Mouse (Mus musculus): ENCODE measurements around the gene Eddm3b. TPM values are rescaled to one million over a fixed set of nuclear protein-coding genes. Genes with fewer than 3 reads are reported as not detected.

Gene Eddm3b
- total and polyA plus RNA-seq, 3 experiments, result not detected

DNA sequence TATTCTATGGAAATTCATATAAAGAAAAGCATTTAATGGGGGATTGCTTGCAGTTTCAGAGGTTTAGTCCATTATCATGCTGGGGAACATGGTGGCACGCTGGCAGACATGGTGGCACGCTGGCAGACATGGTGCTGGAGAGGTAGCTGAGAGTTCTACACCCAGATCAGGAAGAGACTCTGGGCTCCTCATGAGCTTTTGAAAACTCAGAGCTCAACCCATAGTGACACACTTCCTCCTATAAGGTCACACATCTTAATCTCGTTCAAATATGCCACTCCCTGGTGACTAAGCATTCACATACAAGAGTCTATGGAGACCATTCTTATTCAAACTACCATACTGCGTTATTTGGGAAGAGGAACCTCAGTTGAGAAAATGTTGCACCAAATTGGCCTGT, 18.1 kb downstream of the Eddm3b start (continued):
- no peak for TF ChIP-seq RCOR1 (IDR thresholded peaks at IDR 0.05; ENCODE audit: low read depth, low read length)

DNA sequence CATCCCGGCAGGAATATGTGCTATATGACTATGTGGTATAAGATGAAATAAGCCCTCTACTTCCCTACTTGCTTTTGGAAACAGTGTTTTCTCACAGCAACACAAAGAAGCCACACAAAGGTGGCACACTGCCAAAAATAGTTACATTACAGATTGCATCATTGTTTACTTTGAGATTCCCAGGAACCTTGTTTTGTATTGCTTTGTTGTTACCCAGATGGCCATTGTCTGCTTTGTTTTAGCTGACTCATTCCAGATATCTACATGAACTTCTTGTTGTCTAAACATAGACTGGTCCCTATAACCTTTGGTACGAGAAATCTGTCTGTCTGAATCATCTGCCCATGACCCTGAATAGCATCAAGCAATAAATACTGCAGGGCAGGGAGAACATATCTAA, 26.1 kb downstream of the Eddm3b start:
- DNase-seq (ENCODE audit: low read depth, low spot score), result peak; percentile 37
- no peak for TF ChIP-seq GABPA (IDR thresholded peaks at IDR 0.05; ENCODE audit: low read depth, low read length)
- no peak for TF ChIP-seq MAX (IDR thresholded peaks at IDR 0.05; ENCODE audit: low read length)
- TF ChIP-seq NRF1 (IDR thresholded peaks at IDR 0.05; ENCODE audit: insufficient read depth, low read depth, low read length, poor library complexity, severe bottlenecking), result no peak
- TF ChIP-seq SMC3 (IDR thresholded peaks at IDR 0.05; ENCODE audit: low read depth, low read length), result no peak
- no peak for TF ChIP-seq CTCF (IDR thresholded peaks at IDR 0.05 in 2 of 3, conservative IDR thresholded peaks at IDR 0.05 in 1 of 3; ENCODE audit: control insufficient read depth in 1 of 3, insufficient read depth in 1 of 3, low read depth in 2 of 3, low read length in 3 of 3, poor library complexity in 1 of 3, severe bottlenecking in 1 of 3)
- no peak for TF ChIP-seq MAFK (IDR thresholded peaks at IDR 0.05; ENCODE audit: borderline replicate concordance, low read depth, low read length)
- no peak for TF ChIP-seq POLR2A (IDR thresholded peaks at IDR 0.05; ENCODE audit: control insufficient read depth in 1 of 2, insufficient read depth in 1 of 2, low read depth in 1 of 2, low read length in 2 of 2, poor library complexity in 1 of 2)
- no peak for TF ChIP-seq JUND (IDR thresholded peaks at IDR 0.05; ENCODE audit: low read depth, low read length)
- TF ChIP-seq MAZ (IDR thresholded peaks at IDR 0.05; ENCODE audit: low read depth, low read length), result no peak
- no peak for TF ChIP-seq ZC3H11A (IDR thresholded peaks at IDR 0.05; ENCODE audit: low read depth, low read length)
- TF ChIP-seq TAL1 (IDR thresholded peaks at IDR 0.05; ENCODE audit: low read length), result no peak
- no peak for TF ChIP-seq HCFC1 (IDR thresholded peaks at IDR 0.05; ENCODE audit: low read depth, low read length)
- no peak for TF ChIP-seq POLR2AphosphoS2 (IDR thresholded peaks at IDR 0.05; ENCODE audit: low read length)
- H3K9me3 ChIP-seq (replicated peaks; ENCODE audit: insufficient read depth, low read length), result no peaks in the 10 kb centered on the region
- H3K27me3 ChIP-seq (ENCODE audit: control insufficient read depth in 1 of 2, insufficient read depth in 2 of 2, low read length in 2 of 2), result no peaks in the 10 kb centered on the region
- no peak overlapping the region for H3K9ac ChIP-seq (ENCODE audit: control insufficient read depth, low read depth, low read length, poor library complexity, severe bottlenecking)
- no peak overlapping the region for H3K27ac ChIP-seq (ENCODE audit: control insufficient read depth, low read depth, low read length)
- no peaks in the 10 kb centered on the region for H3K79me2 ChIP-seq (ENCODE audit: control insufficient read depth, insufficient read depth, low read length, poor library complexity)
- peaks cover 0 to 20% of the 10 kb centered on the region in 2 experiments; a peak in 2 of 4 replicates for H3K36me3 ChIP-seq (ENCODE audit: control insufficient read depth in 1 of 2, insufficient read depth in 2 of 2, low read length in 2 of 2)
- H3K4me3 ChIP-seq (ENCODE audit: control insufficient read depth in 1 of 2, insufficient read depth in 1 of 2, low read depth in 2 of 2, low read length in 2 of 2), result no peak overlapping the region
- peaks cover 7 to 12% of the 10 kb centered on the region in 2 experiments for H3K4me1 ChIP-seq (ENCODE audit: control insufficient read depth in 1 of 2, insufficient read depth in 2 of 2, low read length in 2 of 2)

- Histone ChIP-seq H3K27ac (ENCODE audit: control insufficient read depth, low read depth, low read length) (no peak overlapping the region), H3K4me1 (ENCODE audit: control insufficient read depth in 1 of 2, insufficient read depth in 2 of 2, low read length in 2 of 2) (peaks cover 7 to 16% of the 10 kb centered on the region in 2 experiments), H3K36me3 (ENCODE audit: control insufficient read depth in 1 of 2, insufficient read depth in 2 of 2, low read length in 2 of 2) (peaks cover 0 to 20% of the 10 kb centered on the region in 2 experiments; a peak in 2 of 4 replicates), H3K79me2 (ENCODE audit: control insufficient read depth, insufficient read depth, low read length, poor library complexity) (no peaks in the 10 kb centered on the region), H3K27me3 (ENCODE audit: control insufficient read depth in 1 of 2, insufficient read depth in 2 of 2, low read length in 2 of 2) (no peaks in the 10 kb centered on the region), H3K9me3 (replicated peaks; ENCODE audit: insufficient read depth, low read length) (no peaks in the 10 kb centered on the region), H3K4me3 (ENCODE audit: control insufficient read depth in 1 of 2, insufficient read depth in 1 of 2, low read depth in 2 of 2, low read length in 2 of 2) (no peak overlapping the region), H3K9ac (ENCODE audit: control insufficient read depth, low read depth, low read length, poor library complexity, severe bottlenecking) (no peak overlapping the region)
- TF ChIP-seq MAZ (IDR thresholded peaks at IDR 0.05; ENCODE audit: low read depth, low read length), result no peak
- TF ChIP-seq ZC3H11A (IDR thresholded peaks at IDR 0.05; ENCODE audit: low read depth, low read length), result no peak
- no peak for TF ChIP-seq CTCF (IDR thresholded peaks at IDR 0.05 in 2 of 3, conservative IDR thresholded peaks at IDR 0.05 in 1 of 3; ENCODE audit: control insufficient read depth in 1 of 3, insufficient read depth in 1 of 3, low read depth in 2 of 3, low read length in 3 of 3, poor library complexity in 1 of 3, severe bottlenecking in 1 of 3)
- no peak for TF ChIP-seq MYB (IDR thresholded peaks at IDR 0.05; ENCODE audit: low read depth, low read length)
- TF ChIP-seq POLR2AphosphoS5 (IDR thresholded peaks at IDR 0.05; ENCODE audit: borderline replicate concordance, low read depth, low read length), result no peak
- no peak for TF ChIP-seq HCFC1 (IDR thresholded peaks at IDR 0.05; ENCODE audit: low read depth, low read length)
- no peak for TF ChIP-seq RCOR1 (IDR thresholded peaks at IDR 0.05; ENCODE audit: low read depth, low read length)
- no peak for TF ChIP-seq SIN3A (IDR thresholded peaks at IDR 0.05; ENCODE audit: low read length)
- DNase-seq (ENCODE audit: low read depth, low spot score), result no peak
Measured at GRCm38 (mm10) chr14:51142119-51142518, 27.9 kb downstream of the Eddm3b start.

Data from MEL (cell line).